Mouse (Mus musculus) lung, postnatal 0 days (tissue): ENCODE results near the gene 1700034J05Rik. TPM values are rescaled to one million over a fixed set of nuclear protein-coding genes. Genes with fewer than 3 reads are reported as not detected.

Experiments used
- ATAC-seq: fragments of 200-750 bp; cut with Nextera tagmentation; 2 replicates; pipeline ENCODE4 v1.8.0; 2017; ENCODE audit warnings: moderate library complexity
- DNase-seq: peaks from one replicate; pipeline ENCODE4 v3.0.0-alpha.2; 2016; ENCODE audit warnings: low spot score
- H3K27ac ChIP-seq: fragments of 300-500 bp; sonication (generic); 2 replicates; pipeline ENCODE4 v1.5.1; 2014; ENCODE audit warnings: antibody characterized with exemption, mild to moderate bottlenecking, low read length, mixed read lengths
- H3K27me3 ChIP-seq: fragments of 300-500 bp; sonication (generic); replicated peaks from 2 replicates; pipeline ENCODE4 v1.6.1; 2014; ENCODE audit warnings: low read length, mixed read lengths; ENCODE audit not compliant: insufficient read depth
- H3K36me3 ChIP-seq: fragments of 300-500 bp; sonication (generic); 2 replicates; pipeline ENCODE4 v1.6.1; 2014; ENCODE audit warnings: low read length, mixed read lengths; ENCODE audit not compliant: insufficient read depth
- H3K4me1 ChIP-seq: fragments of 300-500 bp; sonication (generic); 2 replicates; pipeline ENCODE4 v1.6.1; 2014; ENCODE audit warnings: antibody characterized with exemption, low read depth, low read length, mixed read lengths; ENCODE audit not compliant: insufficient read depth
- H3K4me2 ChIP-seq: fragments of 300-500 bp; sonication (generic); replicated peaks from 2 replicates; pipeline ENCODE4 v1.6.1; 2014; ENCODE audit warnings: low read depth, mild to moderate bottlenecking, low read length, moderate library complexity, mixed read lengths
- H3K4me3 ChIP-seq: fragments of 300-500 bp; sonication (generic); 2 replicates; pipeline ENCODE4 v1.5.1; 2014; ENCODE audit warnings: low read depth, low read length
- H3K9ac ChIP-seq: fragments of 300-500 bp; sonication (generic); replicated peaks from 2 replicates; pipeline ENCODE4 v1.6.1; 2014; ENCODE audit warnings: low read depth, mild to moderate bottlenecking
- H3K9me3 ChIP-seq: fragments of 300-500 bp; sonication (generic); 2 replicates; pipeline ENCODE4 v1.6.1; 2016; ENCODE audit warnings: low read length, mixed read lengths
- CTCF ChIP-seq: IDR thresholded peaks from 2 replicates; pipeline ENCODE4 v1.5.1; 2016; ENCODE audit warnings: antibody characterized with exemption, mild to moderate bottlenecking
- EP300 ChIP-seq: IDR thresholded peaks from 2 replicates; pipeline ENCODE4 v1.6.1; 2016; ENCODE audit warnings: antibody characterized with exemption, mild to moderate bottlenecking, control low read depth
- WGBS: fragments of 180-500 bp; shearing (Covaris S2); extraction: QIAGEN DNeasy Blood & Tissue Kit; methylation state at CpG from one replicate; pipeline ENCODE4 v1.1.7; 2014; 5-methylcytosine and 5-hydroxymethylcytosine counted together
- polyA plus RNA-seq: library from polyadenylated mRNA; unstranded; fragments of >200 nt; fragmentation: Nextera tagmentation; extraction: Ambion mirVana; gene quantifications from 2 replicates; pipeline ENCODE4 v1.2.1, GENCODE M21; 2015

1700034J05Rik gene
- polyA plus RNA-seq, 1 experiment from 2014 or later, result 0.17 TPM

- H3K27ac ChIP-seq, result no peak overlapping the region
- H3K9me3 ChIP-seq, result no peaks in the 10 kb centered on the region
- TF ChIP-seq CTCF (no peak), EP300 (no peak)
- no peak overlapping the region for H3K4me3 ChIP-seq
- H3K27me3 ChIP-seq, result no peaks in the 10 kb centered on the region
- no peak overlapping the region for H3K4me2 ChIP-seq
- H3K9ac ChIP-seq, result no peak overlapping the region
- no peak for ATAC-seq
- H3K4me1 ChIP-seq, result no peaks in the 10 kb centered on the region; the same call in 1 of the 2 replicates
- 78% methylated on average over 6 of the region's 6 CpGs for WGBS
- no peak for DNase-seq
- H3K36me3 ChIP-seq, result no peaks in the 10 kb centered on the region
Measured at GRCm38 (mm10) chr6:146967836-146968235, 13.6 kb upstream of the 1700034J05Rik start.

- WGBS, result 44% methylated on average over 12 of the region's 12 CpGs
- H3K4me3 ChIP-seq, result no peak overlapping the region
- H3K27ac ChIP-seq, result peak overlapping the region; percentile 43
- peak; percentile 49 for DNase-seq
- no peaks in the 10 kb centered on the region for H3K36me3 ChIP-seq
- H3K4me1 ChIP-seq, result no peaks in the 10 kb centered on the region
- no peak overlapping the region for H3K4me2 ChIP-seq
- H3K9me3 ChIP-seq, result no peaks in the 10 kb centered on the region
- no peak overlapping the region for H3K9ac ChIP-seq
- no peak for TF ChIP-seq CTCF
- peak; percentile 55 for TF ChIP-seq EP300
- peak; percentile 47 for ATAC-seq
- no peaks in the 10 kb centered on the region for H3K27me3 ChIP-seq
Measured at GRCm38 (mm10) chr6:146966446-146967019, 12.3 kb upstream of the 1700034J05Rik start.

DNA sequence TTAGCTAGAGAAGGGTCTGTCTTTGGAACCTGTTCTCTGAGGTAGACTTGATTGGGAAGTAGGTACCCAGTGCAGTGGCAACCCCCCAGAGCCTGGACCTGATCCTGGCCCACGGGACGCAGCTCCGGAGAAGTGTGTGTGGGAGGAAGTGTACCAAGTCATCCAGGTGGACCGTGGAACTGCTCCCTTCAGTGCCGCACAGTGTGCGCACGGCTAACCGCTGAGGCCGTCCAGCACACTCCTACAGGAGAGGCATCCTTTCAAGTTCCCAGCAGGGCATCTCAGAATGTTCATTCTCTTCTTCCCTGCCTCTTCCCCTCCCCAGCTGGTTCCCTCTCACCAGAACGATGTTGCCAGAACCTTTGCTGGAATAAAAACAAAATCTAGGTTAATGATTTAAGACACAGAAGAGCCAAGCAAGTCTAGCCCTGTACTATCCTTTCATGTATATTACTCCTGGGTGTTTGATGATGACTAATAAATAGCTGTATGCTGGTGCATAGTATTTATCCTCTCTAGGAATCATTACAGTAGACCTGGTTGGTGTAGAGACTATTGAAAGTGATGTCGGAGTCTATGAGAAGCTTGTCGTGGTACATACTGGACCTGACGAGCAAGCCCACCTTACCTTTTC is 11.0 kb upstream of the 1700034J05Rik start:
- TF ChIP-seq EP300 (no peak), CTCF (no peak)
- ATAC-seq (no peak), DNase-seq (no peak)
- no peaks in the 10 kb centered on the region for H3K9me3 ChIP-seq
- H3K4me2 ChIP-seq, result no peak overlapping the region
- no peak overlapping the region for H3K27ac ChIP-seq
- no peaks in the 10 kb centered on the region for H3K36me3 ChIP-seq
- peaks cover 2% of the 10 kb centered on the region; the same call in 1 of the 2 replicates for H3K4me1 ChIP-seq
- no peak overlapping the region for H3K4me3 ChIP-seq
- WGBS, result 90% methylated on average over 13 of the region's 13 CpGs
- H3K9ac ChIP-seq, result no peak overlapping the region
- no peaks in the 10 kb centered on the region for H3K27me3 ChIP-seq

DNA sequence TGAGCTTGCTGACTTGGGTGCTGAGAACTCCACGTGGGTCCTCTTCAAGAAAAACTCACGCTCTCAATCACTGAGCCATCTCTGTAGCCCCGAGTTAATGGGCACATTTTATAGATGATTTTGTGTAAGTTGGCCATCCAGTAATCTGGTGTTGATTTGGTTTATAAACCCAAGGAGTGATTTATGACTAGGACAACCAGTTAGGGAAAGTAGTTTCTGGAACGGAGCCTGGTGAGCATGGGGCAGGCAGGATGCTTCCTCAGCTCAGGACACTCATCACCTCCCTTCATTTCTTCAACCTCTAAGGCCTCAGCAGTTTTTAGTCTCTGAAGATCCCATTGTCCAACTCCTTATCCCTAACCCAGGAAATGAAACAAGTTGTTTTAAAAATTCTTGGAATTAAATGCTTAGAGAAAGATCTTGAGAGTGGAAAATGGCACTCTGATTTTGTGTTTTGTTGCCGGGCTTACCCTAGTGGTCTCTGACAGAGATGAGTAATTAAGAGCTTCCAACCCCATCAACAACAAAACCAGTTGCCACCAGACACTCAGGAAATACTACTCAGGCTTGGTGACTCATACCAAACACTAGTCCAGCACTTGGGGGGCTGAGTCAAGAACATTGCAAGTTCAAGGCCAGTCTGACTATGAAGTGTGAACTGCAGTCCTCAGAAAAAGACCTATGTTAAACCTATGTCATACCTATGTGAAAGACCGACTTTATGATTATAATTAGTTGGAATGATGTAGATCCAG is 9.4 kb upstream of the 1700034J05Rik start:
- 81% methylated on average over 6 of the region's 6 CpGs for WGBS
- Histone ChIP-seq H3K4me1 (peaks cover 2% of the 10 kb centered on the region; the same call in 1 of the 2 replicates), H3K9me3 (no peaks in the 10 kb centered on the region), H3K27me3 (no peaks in the 10 kb centered on the region), H3K27ac (no peak overlapping the region), H3K9ac (no peak overlapping the region), H3K36me3 (no peaks in the 10 kb centered on the region), H3K4me3 (no peak overlapping the region), H3K4me2 (no peak overlapping the region)
- DNase-seq, result no peak
- no peak for ATAC-seq
- no peak for TF ChIP-seq EP300

GRCm38 (mm10) chr6:146961832-146962481 is 7.7 kb upstream of the 1700034J05Rik start:
- H3K36me3 ChIP-seq, result no peaks in the 10 kb centered on the region
- H3K9ac ChIP-seq, result no peak overlapping the region
- H3K4me1 ChIP-seq, result peaks cover 2% of the 10 kb centered on the region; the same call in 1 of the 2 replicates
- H3K27me3 ChIP-seq, result no peaks in the 10 kb centered on the region
- no peak for TF ChIP-seq EP300
- peak; percentile 66 for TF ChIP-seq CTCF
- 41% methylated on average over 6 of the region's 6 CpGs for WGBS
- DNase-seq, result no peak
- no peaks in the 10 kb centered on the region for H3K9me3 ChIP-seq
- no peak overlapping the region for H3K4me2 ChIP-seq
- H3K27ac ChIP-seq, result no peak overlapping the region
- no peak overlapping the region for H3K4me3 ChIP-seq
- ATAC-seq, result no peak

- TF ChIP-seq EP300 (no peak), CTCF (no peak)
- H3K9ac ChIP-seq, result no peak overlapping the region
- H3K4me2 ChIP-seq, result no peak overlapping the region
- no peak overlapping the region for H3K27ac ChIP-seq
- H3K27me3 ChIP-seq, result no peaks in the 10 kb centered on the region
- no peak overlapping the region for H3K4me3 ChIP-seq
- peak; percentile 32; the same call in 1 of the 2 replicates for ATAC-seq
- H3K36me3 ChIP-seq, result no peaks in the 10 kb centered on the region
- no peaks in the 10 kb centered on the region for H3K9me3 ChIP-seq
- no peak for DNase-seq
- peaks cover 2% of the 10 kb centered on the region; the same call in 1 of the 2 replicates for H3K4me1 ChIP-seq
- 52% methylated on average over 5 of the region's 5 CpGs for WGBS
Measured at GRCm38 (mm10) chr6:146960956-146961355, 6.7 kb upstream of the 1700034J05Rik start.
